Mouse (Mus musculus) embryonic stem cell, embryonic (primary cell): Measurements from ENCODE around the gene Dnajc22.

ENCODE experiments used
- CTCF ChIA-PET, 4 experiments: fragments of 300-600 bp in 2 of 4; fragments of 350-600 bp in 2 of 4; sonication (Branson Sonifier 250); formaldehyde crosslinking; loops; one replicate each; lab custom pipeline; 2022; ENCODE audit warnings: inconsistent platforms in 2 of 4; lab: Charles Lee
- POLR2A ChIA-PET, 4 experiments: fragments of 300-600 bp in 2 of 4; fragments of 350-600 bp in 2 of 4; sonication (Branson Sonifier 250); formaldehyde crosslinking; loops; one replicate each; lab custom pipeline; 2022; ENCODE audit warnings: antibody characterized with exemption in 4 of 4, inconsistent platforms in 1 of 4; lab: Charles Lee

The Dnajc22 gene

DNA sequence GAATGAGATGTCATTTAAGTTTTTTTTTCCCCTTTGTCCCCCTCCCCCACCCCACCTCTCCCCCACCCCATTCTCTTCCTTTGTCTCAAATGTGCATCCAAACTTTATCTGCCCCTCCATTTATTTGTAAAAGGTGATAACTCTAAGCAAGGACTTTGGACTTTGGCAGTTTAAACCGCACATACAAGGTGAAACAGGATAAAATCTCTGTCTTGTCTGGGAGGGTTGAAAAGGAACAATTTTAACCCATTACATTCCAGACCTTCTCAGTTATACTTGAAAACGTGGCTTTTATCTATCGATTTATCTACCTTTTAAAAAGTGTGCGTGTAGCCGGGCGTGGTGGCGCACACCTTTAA is 22.1 kb downstream of the Dnajc22 start:
- ChIA-PET CTCF (interaction anchor here in 3 of 4 experiments (0.5 to 5.5 kb wide), 13 partner anchors 15 to 790 kb away, joined by 3 to 66 read pairs (median 4); partner anchors contain the start of genes Dnajc22 (in 1 of the 3) and Tuba1c (in 1 of the 3)), POLR2A (interaction anchor here in 3 of 4 experiments (0.6 to 4.3 kb wide), 21 partner anchors 8 to 437 kb away, joined by 3 to 49 read pairs (median 4); partner anchors contain the start of genes Dnajc22 (in 2 of the 3), C1ql4 (in 1 of the 3), Gm49450 (in 1 of the 3) and Prph (in 1 of the 3))

DNA sequence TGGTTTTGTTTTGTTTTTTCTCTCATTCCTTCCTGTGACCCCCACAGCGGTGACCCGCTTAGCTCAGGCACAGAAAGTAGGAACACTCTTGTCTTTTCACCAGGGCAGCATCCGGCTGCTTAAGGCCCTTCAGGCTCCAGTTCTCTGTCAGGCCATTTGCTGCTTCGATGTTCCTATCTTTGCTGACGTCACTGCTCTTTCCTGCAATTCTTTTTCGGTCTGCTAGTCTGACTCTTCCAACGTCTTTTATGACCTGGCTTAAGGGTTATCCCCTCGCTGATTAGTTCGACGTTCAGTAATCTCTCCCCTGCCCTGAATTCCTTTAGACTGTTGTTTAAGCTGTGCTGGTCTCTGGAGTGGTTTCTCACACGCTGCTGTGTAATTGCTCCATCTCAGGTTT is 23.6 kb downstream of the Dnajc22 start:
- ChIA-PET POLR2A (interaction anchor here in 2 of 4 experiments (1.2 to 4.3 kb wide), 3 partner anchors 20 to 87 kb away, joined by 5 to 26 read pairs (median 17); partner anchors contain the start of genes Dnajc22 (in 1 of the 2) and Tuba1c (in 1 of the 2)), CTCF (interaction anchor here in 3 of 4 experiments (0.6 to 5.5 kb wide), 3 partner anchors 17 to 22 kb away, joined by 6 to 66 read pairs (median 37); no protein-coding TSS in a partner anchor)

DNA sequence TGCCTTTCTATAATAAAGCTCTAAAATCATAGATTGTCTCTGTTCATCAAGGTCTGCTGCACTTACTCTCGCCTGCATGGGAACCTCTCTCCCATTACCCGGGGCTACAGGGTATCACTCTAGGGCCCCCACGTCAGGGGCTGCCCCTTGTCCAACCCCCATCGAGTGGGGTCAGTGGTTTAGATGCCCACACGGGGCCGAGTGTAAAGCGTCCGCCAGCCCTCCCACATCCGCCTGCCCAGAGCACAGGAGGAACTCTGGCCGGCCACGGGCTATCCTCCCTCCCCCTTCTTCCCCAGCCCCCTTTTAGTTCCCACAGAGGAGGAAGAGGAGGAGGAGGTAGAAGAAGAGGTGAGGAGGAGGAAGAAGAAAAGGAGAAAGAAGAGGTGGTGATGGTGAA is 27.8 kb downstream of the Dnajc22 start:
- ChIA-PET POLR2A (interaction anchor here in 3 of 4 experiments (0.5 to 3.9 kb wide), 13 partner anchors 7 to 745 kb away, joined by 3 to 26 read pairs (median 5); partner anchors contain the start of gene Tuba1c (in 1 of the 3)), CTCF (interaction anchor here in 3 of 4 experiments (0.6 to 1.2 kb wide), 5 partner anchors 94 to 368 kb away, joined by 3 to 9 read pairs (median 6); no protein-coding TSS in a partner anchor)

GRCm38 (mm10) chr15:99122642-99123041 is 29.7 kb downstream of the Dnajc22 start:
- POLR2A ChIA-PET: interaction anchor here in 2 of 4 experiments (0.5 to 3.9 kb wide), 15 partner anchors 8 to 695 kb away, joined by 3 to 26 read pairs (median 4); partner anchors contain the start of genes Nckap5l (in 1 of the 2), Troap (in 1 of the 2) and Tuba1c (in 1 of the 2)

GRCm38 (mm10) chr15:99125711-99126080 is 32.7 kb downstream of the Dnajc22 start, which contains the start of gene Spats2:
TSS of gene Spats2 (plus strand) at chr15:99125916.
- CTCF ChIA-PET: interaction anchor here in 1 of 4 experiments (1.7 kb wide), 1 partner anchor 12 kb away, joined by 5 read pairs; no protein-coding TSS in a partner anchor
- POLR2A ChIA-PET: interaction anchor here in 3 of 4 experiments (0.6 to 1.0 kb wide), 4 partner anchors 14 to 239 kb away, joined by 3 to 6 read pairs (median 3); no protein-coding TSS in a partner anchor

More at GRCm38 (mm10) chr15:99122642-99123041, 29.7 kb downstream of the Dnajc22 start:
- CTCF ChIA-PET: interaction anchor here in 3 of 4 experiments (0.6 to 1.5 kb wide), 6 partner anchors 9 to 97 kb away, joined by 3 to 7 read pairs (median 5); no protein-coding TSS in a partner anchor

DNA sequence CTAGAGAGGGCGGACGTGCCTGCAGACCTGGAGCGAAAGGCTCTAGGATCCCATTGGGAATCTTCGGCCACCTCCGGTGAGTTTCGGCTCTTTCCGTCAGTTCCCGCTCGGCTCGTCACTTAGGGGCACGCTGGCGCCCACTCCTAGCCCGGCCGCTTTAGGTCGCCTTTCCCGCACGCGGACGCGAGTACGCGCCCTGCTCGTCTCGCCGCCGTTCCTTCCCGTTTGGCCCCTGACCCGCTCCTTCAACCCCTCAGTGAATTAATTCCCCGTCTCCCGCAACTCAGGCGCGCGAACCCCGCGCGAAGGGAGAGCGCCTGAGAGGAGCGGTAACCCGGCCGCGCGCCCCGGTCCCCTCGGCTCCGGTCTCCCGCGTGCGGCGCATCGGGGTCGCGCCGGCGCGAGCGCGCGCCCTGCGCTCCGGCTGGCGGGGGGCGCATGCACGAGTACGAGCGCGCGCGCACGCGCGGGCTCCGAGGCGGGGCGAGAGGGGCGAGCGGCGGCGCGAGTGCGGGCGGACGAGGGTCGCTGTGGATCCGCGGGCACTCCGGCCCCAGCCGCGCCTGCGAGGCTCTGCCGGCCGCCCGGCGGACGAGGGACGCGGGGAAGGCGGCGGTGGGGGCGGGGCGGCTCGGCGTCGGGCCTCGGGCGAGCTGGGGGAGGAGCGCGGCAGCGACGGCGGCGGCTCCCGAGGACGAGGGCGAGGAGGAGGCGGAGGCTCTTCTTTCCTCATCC is 33.3 kb downstream of the Dnajc22 start:
- CTCF ChIA-PET: interaction anchor here in 2 of 4 experiments (0.6 to 1.5 kb wide), 3 partner anchors 12 to 244 kb away, joined by 3 to 6 read pairs (median 5); no protein-coding TSS in a partner anchor
- POLR2A ChIA-PET: interaction anchor here in 3 of 4 experiments (0.7 to 1.4 kb wide), 5 partner anchors 11 to 255 kb away, joined by 3 to 6 read pairs (median 3); partner anchors contain the start of gene Kmt2d (in 1 of the 3)

GRCm38 (mm10) chr15:99126816-99127365 is 33.9 kb downstream of the Dnajc22 start:
- ChIA-PET POLR2A (interaction anchor here in 3 of 4 experiments (0.7 to 1.4 kb wide), 5 partner anchors 11 to 256 kb away, joined by 3 to 6 read pairs (median 3); partner anchors contain the start of gene Kmt2d (in 1 of the 3)), CTCF (interaction anchor here in 2 of 4 experiments (0.6 to 1.5 kb wide), 3 partner anchors 11 to 244 kb away, joined by 3 to 6 read pairs (median 5); no protein-coding TSS in a partner anchor)

DNA sequence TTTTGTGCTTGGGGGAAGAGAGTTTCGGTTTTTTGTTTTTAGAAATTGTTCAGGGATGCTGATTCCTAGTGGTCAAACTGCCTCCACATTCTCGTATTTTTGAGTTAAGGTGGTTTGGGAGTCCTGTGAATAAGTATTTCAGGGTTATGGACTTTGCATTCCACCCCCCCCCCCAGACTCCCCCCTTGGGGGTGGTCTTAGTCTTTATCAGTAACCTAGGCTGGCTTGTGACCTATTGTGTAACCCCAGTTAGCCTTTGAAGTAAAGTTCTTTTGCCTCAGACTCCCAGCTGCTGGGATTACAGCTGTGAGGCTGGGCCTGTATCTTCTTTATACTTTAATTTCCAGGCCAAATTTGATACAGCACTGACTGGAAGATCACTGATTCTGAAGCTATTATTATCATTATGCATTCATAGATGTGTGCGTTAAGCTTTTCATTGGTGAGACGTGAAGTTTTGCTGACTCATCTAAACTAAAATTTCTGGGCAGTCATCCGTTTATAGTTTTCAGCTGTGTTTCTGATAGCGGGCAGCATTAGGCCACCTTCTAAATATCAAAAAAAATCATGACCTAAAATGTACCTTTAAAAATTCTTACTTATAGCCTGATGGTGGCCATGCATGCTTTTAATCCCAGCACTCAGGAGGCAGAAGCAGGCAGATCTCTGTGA is 35.0 kb downstream of the Dnajc22 start:
- POLR2A ChIA-PET: interaction anchor here in 1 of 4 experiments (0.6 to 1.2 kb wide), 6 partner anchors 13 to 346 kb away, joined by 3 to 5 read pairs (median 4); no protein-coding TSS in a partner anchor

GRCm38 (mm10) chr15:99129441-99129840 is 36.5 kb downstream of the Dnajc22 start:
- ChIA-PET POLR2A (interaction anchor here (0.5 to 3.4 kb wide), 22 partner anchors 10 to 848 kb away, joined by 3 to 22 read pairs (median 4); partner anchors contain the start of gene Tuba1c (in 2 of the 4)), CTCF (interaction anchor here (0.5 to 2.3 kb wide), 9 partner anchors 10 to 555 kb away, joined by 3 to 22 read pairs (median 4); partner anchors contain the start of gene C1ql4 (in 1 of the 4))

More for the DNA sequence above, 35.0 kb downstream of the Dnajc22 start:
- CTCF ChIA-PET: interaction anchor here in 2 of 4 experiments (0.6 kb wide), 2 partner anchors 21 to 341 kb away, joined by 3 read pairs; no protein-coding TSS in a partner anchor

GRCm38 (mm10) chr15:99129956-99130910 is 37.3 kb downstream of the Dnajc22 start:
- POLR2A ChIA-PET: interaction anchor here (0.5 to 3.4 kb wide), 34 partner anchors 8 to 1264 kb away, joined by 3 to 22 read pairs (median 4); partner anchors contain the start of genes Tuba1c (in 2 of the 4), Dnajc22 (in 1 of the 4) and Senp1 (in 1 of the 4)

DNA sequence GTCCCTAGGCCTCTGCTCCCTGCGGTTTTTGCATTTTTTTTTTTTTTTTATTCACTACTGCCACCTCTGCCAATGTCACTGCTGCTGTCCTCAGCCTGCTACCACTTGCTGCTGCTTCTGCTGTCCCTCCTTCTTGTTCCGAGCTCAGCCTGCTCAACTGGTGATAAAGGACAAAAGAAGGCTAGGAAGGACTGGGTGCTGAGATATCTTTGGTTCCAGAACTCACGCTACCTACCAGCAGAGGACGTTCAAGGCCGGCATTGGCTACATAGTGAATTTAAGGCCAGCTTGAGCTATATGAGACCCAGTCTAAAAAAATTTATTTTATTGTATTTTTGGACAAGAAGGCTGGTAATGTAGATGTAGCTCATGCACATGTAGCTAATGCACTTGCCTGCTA is 45.4 kb downstream of the Dnajc22 start:
- POLR2A ChIA-PET: interaction anchor here in 3 of 4 experiments (0.5 to 3.2 kb wide), 14 partner anchors 8 to 657 kb away, joined by 3 to 22 read pairs (median 4); partner anchors contain the start of gene Troap (in 1 of the 3)
- CTCF ChIA-PET: interaction anchor here in 3 of 4 experiments (0.7 to 2.1 kb wide), 11 partner anchors 8 to 114 kb away, joined by 3 to 22 read pairs (median 6); partner anchors contain the start of gene Troap (in 1 of the 3)

More at GRCm38 (mm10) chr15:99129956-99130910, 37.3 kb downstream of the Dnajc22 start:
- CTCF ChIA-PET: interaction anchor here (0.5 to 2.3 kb wide), 20 partner anchors 9 to 751 kb away, joined by 3 to 22 read pairs (median 4); partner anchors contain the start of genes C1ql4 (in 1 of the 4), Gm49450 (in 1 of the 4) and Tuba1a (in 1 of the 4)

GRCm38 (mm10) chr15:99139669-99140068 is 46.7 kb downstream of the Dnajc22 start:
- ChIA-PET CTCF (interaction anchor here (0.5 to 2.1 kb wide), 72 partner anchors 9 to 765 kb away, joined by 3 to 22 read pairs (median 4); partner anchors contain the start of genes Dnajc22 (in 2 of the 4), Aqp2 (in 1 of the 4), C1ql4 (in 1 of the 4) and Prpf40b (in 1 of the 4)), POLR2A (interaction anchor here (0.5 to 3.2 kb wide), 25 partner anchors 8 to 147 kb away, joined by 3 to 22 read pairs (median 5); partner anchors contain the start of genes Tuba1c (in 2 of the 4) and C1ql4 (in 1 of the 4))

- ChIA-PET CTCF (interaction anchor here (0.6 to 2.3 kb wide), 6 partner anchors 11 to 356 kb away, joined by 3 to 9 read pairs (median 4); no protein-coding TSS in a partner anchor), POLR2A (interaction anchor here in 2 of 4 experiments (1.0 to 2.4 kb wide), 5 partner anchors 8 to 20 kb away, joined by 3 to 10 read pairs (median 5); no protein-coding TSS in a partner anchor)
Observed at GRCm38 (mm10) chr15:99150516-99150915, 57.5 kb downstream of the Dnajc22 start.

DNA sequence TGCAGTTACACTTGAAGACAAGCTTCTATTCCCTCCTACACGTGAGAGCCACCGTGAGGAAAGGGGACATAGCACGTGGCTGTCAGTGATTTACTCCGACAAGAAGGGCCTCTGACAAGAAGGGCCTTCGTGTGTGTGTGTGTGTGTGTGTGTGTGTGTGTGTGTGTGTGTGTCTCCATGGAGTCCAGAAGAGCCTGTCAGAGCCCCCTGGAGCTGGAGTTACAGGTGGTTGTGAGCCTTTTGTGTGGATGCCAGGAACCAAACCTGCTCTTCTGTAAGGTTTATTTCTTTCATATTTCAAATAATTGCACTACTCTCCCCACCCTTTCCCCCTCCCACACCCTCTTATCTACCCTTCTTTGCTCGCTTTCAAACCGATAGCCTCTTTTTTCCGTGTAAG is 58.4 kb downstream of the Dnajc22 start:
- POLR2A ChIA-PET: interaction anchor here in 3 of 4 experiments (0.6 to 2.4 kb wide), 11 partner anchors 9 to 198 kb away, joined by 3 to 10 read pairs (median 4); partner anchors contain the start of genes Gm49450 (in 1 of the 3) and Tuba1a (in 1 of the 3)
- CTCF ChIA-PET: interaction anchor here (0.7 to 2.3 kb wide), 6 partner anchors 11 to 527 kb away, joined by 3 to 9 read pairs (median 7); no protein-coding TSS in a partner anchor
